Mouse (Mus musculus) ES-Bruce4 (cell line): ENCODE results near the gene Slc1a2. TPM values are rescaled to one million over a fixed set of nuclear protein-coding genes. Genes with fewer than 3 reads are reported as not detected.

Experiments
- H3K27ac ChIP-seq: 2 replicates; pipeline ENCODE4 v1.5.1; 2012; ENCODE audit warnings: low read length, inconsistent platforms; ENCODE audit not compliant: insufficient read depth
- H3K27me3 ChIP-seq: 2 replicates; pipeline ENCODE4 v1.6.1; 2012; ENCODE audit warnings: mild to moderate bottlenecking, low read length, inconsistent platforms; ENCODE audit not compliant: control insufficient read depth, poor library complexity, insufficient read depth, severe bottlenecking
- H3K36me3 ChIP-seq: 2 replicates; pipeline ENCODE4 v1.6.1; 2012; ENCODE audit warnings: inconsistent platforms, mild to moderate bottlenecking, low read length, moderate library complexity; ENCODE audit not compliant: control insufficient read depth, poor library complexity, insufficient read depth, severe bottlenecking
- H3K4me1 ChIP-seq: one replicate; pipeline ENCODE4 v1.8.1; 2011; ENCODE audit warnings: low read length; ENCODE audit not compliant: control insufficient read depth, insufficient read depth
- H3K4me3 ChIP-seq: 2 replicates; pipeline ENCODE4 v1.5.1; 2011; ENCODE audit warnings: low read depth, mild to moderate bottlenecking, low read length
- H3K9ac ChIP-seq: 2 replicates; pipeline ENCODE4 v1.6.1; 2012; ENCODE audit warnings: low read depth, mild to moderate bottlenecking, inconsistent platforms; ENCODE audit not compliant: poor library complexity, severe bottlenecking
- H3K9me3 ChIP-seq: replicated peaks from 2 replicates; pipeline ENCODE4 v1.6.1; 2012; ENCODE audit warnings: mild to moderate bottlenecking, low read length, inconsistent platforms; ENCODE audit not compliant: control insufficient read depth, poor library complexity, insufficient read depth, severe bottlenecking
- CTCF ChIP-seq: IDR thresholded peaks from one replicate; pipeline ENCODE4 v1.8.1; 2011; ENCODE audit warnings: low read depth, low read length
- EP300 ChIP-seq: IDR thresholded peaks from 2 replicates; pipeline ENCODE4 v1.6.1; 2011; ENCODE audit warnings: low read depth, low read length; ENCODE audit not compliant: insufficient read depth
- POLR2A ChIP-seq: IDR thresholded peaks from one replicate; pipeline ENCODE4 v1.8.1; 2011; ENCODE audit warnings: low read length; ENCODE audit not compliant: insufficient read depth
- polyA plus RNA-seq: library from polyadenylated mRNA; stranded (reverse); fragments of >200 nt; gene quantifications from 2 replicates; pipeline ENCODE4 v1.2.4, GENCODE M21; 2011; ENCODE audit warnings: low read depth; ENCODE audit not compliant: missing spikeins, insufficient read depth, insufficient read length

Gene Slc1a2
- polyA plus RNA-seq, 1 experiment = 0.09 TPM

DNA sequence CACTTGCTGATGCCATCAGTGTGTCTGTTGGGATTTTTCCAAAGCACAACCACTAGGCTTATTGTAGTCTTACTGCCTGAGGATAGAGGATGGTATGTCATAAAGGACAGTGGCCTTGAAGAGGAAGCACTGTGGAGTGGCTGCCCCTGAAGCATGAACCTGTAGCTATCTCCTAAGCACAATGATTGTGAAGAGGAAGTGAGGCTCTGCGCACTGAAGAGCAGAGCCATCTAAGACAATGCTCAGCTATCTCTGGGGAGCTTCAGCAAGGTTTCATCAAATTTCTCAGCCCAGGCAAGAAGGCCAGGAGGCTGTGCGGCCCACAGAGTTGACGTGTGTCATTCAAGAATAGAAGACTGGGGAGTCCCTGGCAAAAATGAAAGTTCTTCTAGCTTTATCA is 136.6 kb downstream of the Slc1a2 start:
- Histone ChIP-seq H3K4me3 (no peak overlapping the region), H3K9ac (no peak overlapping the region), H3K9me3 (no peaks in the 10 kb centered on the region), H3K36me3 (no peaks in the 10 kb centered on the region), H3K27ac (no peak overlapping the region), H3K4me1 (no peaks in the 10 kb centered on the region), H3K27me3 (no peaks in the 10 kb centered on the region)
- no peak for TF ChIP-seq CTCF
- no peak for TF ChIP-seq EP300
- no peak for TF ChIP-seq POLR2A

GRCm38 (mm10) chr2:102798149-102798548 is 139.7 kb downstream of the Slc1a2 start:
- TF ChIP-seq POLR2A = no peak
- no peak for TF ChIP-seq EP300
- no peak for TF ChIP-seq CTCF
- no peaks in the 10 kb centered on the region for H3K36me3 ChIP-seq
- H3K4me3 ChIP-seq = no peak overlapping the region
- no peaks in the 10 kb centered on the region for H3K4me1 ChIP-seq
- no peaks in the 10 kb centered on the region for H3K9me3 ChIP-seq
- H3K27ac ChIP-seq = no peak overlapping the region
- no peaks in the 10 kb centered on the region for H3K27me3 ChIP-seq
- H3K9ac ChIP-seq = no peak overlapping the region

- Histone ChIP-seq H3K4me3 (no peak overlapping the region), H3K9ac (no peak overlapping the region), H3K4me1 (no peaks in the 10 kb centered on the region), H3K9me3 (no peaks in the 10 kb centered on the region), H3K27ac (no peak overlapping the region), H3K36me3 (no peaks in the 10 kb centered on the region), H3K27me3 (no peaks in the 10 kb centered on the region; the same call in 1 of the 2 replicates)
- TF ChIP-seq POLR2A (no peak), CTCF (no peak), EP300 (no peak)
Observed at GRCm38 (mm10) chr2:102801899-102802298, 143.4 kb downstream of the Slc1a2 start.

DNA sequence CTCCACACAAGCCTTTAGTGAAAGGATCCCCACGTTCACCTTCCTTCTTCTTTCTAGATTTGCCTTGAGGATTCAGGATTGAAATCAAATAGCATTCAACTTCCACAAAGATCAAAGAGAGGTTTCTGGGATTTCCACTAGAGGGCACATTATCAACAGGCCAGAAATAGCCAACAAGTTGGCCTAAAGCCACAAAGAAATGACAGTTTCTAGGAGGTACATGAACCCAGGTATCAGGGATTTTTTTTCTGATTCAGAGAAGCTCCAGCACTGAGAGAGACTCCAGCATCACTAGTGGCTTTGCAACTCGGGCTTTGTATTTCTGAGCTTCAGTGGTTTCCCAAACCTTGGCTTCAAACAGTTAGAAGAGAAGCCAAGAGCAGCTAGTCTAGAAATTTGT is 145.7 kb downstream of the Slc1a2 start:
- H3K27me3 ChIP-seq = no peaks in the 10 kb centered on the region; the same call in 1 of the 2 replicates
- H3K9me3 ChIP-seq = no peaks in the 10 kb centered on the region
- H3K4me3 ChIP-seq = no peak overlapping the region

GRCm38 (mm10) chr2:102805283-102805682 is 146.8 kb downstream of the Slc1a2 start:
- TF ChIP-seq CTCF = no peak
- no peak for TF ChIP-seq EP300
- TF ChIP-seq POLR2A = no peak
- no peaks in the 10 kb centered on the region for H3K4me1 ChIP-seq
- H3K27me3 ChIP-seq = no peaks in the 10 kb centered on the region; the same call in 1 of the 2 replicates
- H3K27ac ChIP-seq = no peak overlapping the region
- no peak overlapping the region for H3K4me3 ChIP-seq
- H3K9me3 ChIP-seq = no peaks in the 10 kb centered on the region
- H3K9ac ChIP-seq = no peak overlapping the region
- H3K36me3 ChIP-seq = no peaks in the 10 kb centered on the region

More for the DNA sequence above, 145.7 kb downstream of the Slc1a2 start:
- TF ChIP-seq EP300 (no peak), CTCF (no peak), POLR2A (no peak)
- Histone ChIP-seq H3K4me1 (no peaks in the 10 kb centered on the region), H3K27ac (no peak overlapping the region), H3K36me3 (no peaks in the 10 kb centered on the region), H3K9ac (no peak overlapping the region)

DNA sequence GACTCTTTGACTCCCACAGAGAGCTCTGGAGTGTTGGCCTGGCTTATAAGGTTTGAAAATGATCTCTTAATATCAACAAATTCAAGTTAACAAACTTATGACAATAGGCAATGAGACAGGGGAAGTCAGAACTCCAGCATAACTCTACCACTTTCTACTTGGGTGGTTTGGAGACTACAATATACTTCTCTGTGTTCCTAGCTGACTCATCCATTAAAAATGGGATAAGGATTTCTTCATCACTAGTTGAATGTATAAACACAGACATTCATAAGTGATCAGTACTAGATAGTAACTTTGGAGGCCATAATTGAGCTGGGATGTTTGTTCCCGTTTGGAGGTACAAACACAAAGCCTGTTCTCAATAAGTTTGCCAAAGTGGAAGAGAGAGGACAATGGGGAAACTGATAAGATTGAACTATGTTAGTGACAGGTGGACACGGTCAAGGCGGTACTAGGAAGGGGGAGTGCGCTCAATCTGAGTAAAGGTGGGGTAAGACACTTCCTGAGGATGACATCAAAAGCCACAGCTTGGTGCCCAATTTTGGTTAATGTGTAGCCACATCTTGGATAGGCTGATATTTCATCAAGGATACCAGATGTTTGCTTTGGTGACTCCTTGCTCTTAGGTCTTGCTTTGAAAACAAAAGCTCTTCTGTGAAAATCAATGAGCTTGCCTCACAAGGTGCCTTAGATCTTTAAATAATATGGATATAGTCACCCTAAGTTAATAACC is 147.5 kb downstream of the Slc1a2 start:
- no peak overlapping the region for H3K27ac ChIP-seq
- no peaks in the 10 kb centered on the region; the same call in 1 of the 2 replicates for H3K27me3 ChIP-seq
- H3K4me1 ChIP-seq = no peaks in the 10 kb centered on the region
- H3K9ac ChIP-seq = no peak overlapping the region
- no peaks in the 10 kb centered on the region for H3K36me3 ChIP-seq
- no peaks in the 10 kb centered on the region for H3K9me3 ChIP-seq
- no peak for TF ChIP-seq CTCF
- no peak for TF ChIP-seq EP300
- no peak for TF ChIP-seq POLR2A
- H3K4me3 ChIP-seq = no peak overlapping the region
